Mouse (Mus musculus): ENCODE results near the gene Zfp523.
"Not testable (repeated sequence)": the region's sequence is repeated elsewhere in the genome, so short reads cannot be mapped to it uniquely, and the experiment has no call there.

DNA sequence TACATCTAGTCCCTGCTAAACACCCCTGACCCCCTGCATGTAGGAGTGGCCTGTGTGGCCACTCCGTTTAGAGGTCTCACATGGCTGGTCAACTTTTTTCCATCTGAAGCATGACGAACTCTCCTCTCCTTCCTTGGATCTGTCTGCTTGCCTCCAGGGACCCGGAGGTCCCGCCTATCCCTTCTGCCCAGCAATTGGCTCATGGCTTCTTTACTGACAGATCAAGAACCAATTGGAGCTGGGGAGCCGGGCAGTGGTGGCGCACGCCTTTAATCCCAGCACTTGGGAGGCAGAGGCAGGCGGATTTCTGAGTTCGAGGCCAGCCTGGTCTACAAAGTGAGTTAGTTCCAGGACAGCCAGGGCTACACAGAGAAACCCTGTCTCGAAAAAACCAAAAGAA, 45.5 kb downstream of the Zfp523 start:
- TF ChIP-seq CTCF, EP300 (IDR thresholded peaks at IDR 0.05; ENCODE audit: low read depth): not testable (repeated sequence)

Measured in heart, postnatal 0 days (tissue).